Mouse (Mus musculus) intestine, postnatal 0 days (tissue): ENCODE data around the gene Polr2e. TPM values are rescaled to one million over a fixed set of nuclear protein-coding genes. Genes with fewer than 3 reads are reported as not detected.

Source experiments
- ATAC-seq: fragments of 200-750 bp; cut with Nextera tagmentation; 2 replicates; pipeline ENCODE4 v1.8.0; 2017; ENCODE audit warnings: mild to moderate bottlenecking, moderate TSS enrichment, moderate library complexity
- H3K27ac ChIP-seq: fragments of 300-500 bp; sonication (generic); 2 replicates; pipeline ENCODE4 v1.5.1; 2014; ENCODE audit warnings: mild to moderate bottlenecking, low read depth, low read length, moderate library complexity
- H3K27me3 ChIP-seq: fragments of 300-500 bp; sonication (generic); replicated peaks from 2 replicates; pipeline ENCODE4 v1.6.1; 2014; ENCODE audit warnings: low read length, mixed read lengths; ENCODE audit not compliant: control insufficient read depth, insufficient read depth
- H3K36me3 ChIP-seq: fragments of 300-500 bp; sonication (generic); 2 replicates; pipeline ENCODE4 v1.6.1; 2014; ENCODE audit warnings: mild to moderate bottlenecking, moderate library complexity; ENCODE audit not compliant: control insufficient read depth, insufficient read depth
- H3K4me1 ChIP-seq: fragments of 300-500 bp; sonication (generic); replicated peaks from 2 replicates; pipeline ENCODE4 v1.6.1; 2014; ENCODE audit warnings: antibody characterized with exemption, low read length, mixed read lengths; ENCODE audit not compliant: control insufficient read depth, insufficient read depth
- H3K4me2 ChIP-seq: fragments of 300-500 bp; sonication (generic); replicated peaks from 2 replicates; pipeline ENCODE4 v1.6.1; 2014; ENCODE audit warnings: low read depth, mild to moderate bottlenecking, moderate library complexity
- H3K4me3 ChIP-seq: fragments of 300-500 bp; sonication (generic); 2 replicates; pipeline ENCODE4 v1.5.1; 2014; ENCODE audit warnings: low read depth, low read length
- H3K9ac ChIP-seq: fragments of 300-500 bp; sonication (generic); 2 replicates; pipeline ENCODE4 v1.6.1; 2014; ENCODE audit warnings: mild to moderate bottlenecking, low read depth, low read length
- H3K9me3 ChIP-seq: fragments of 300-500 bp; sonication (generic); 2 replicates; pipeline ENCODE4 v1.6.1; 2016; ENCODE audit warnings: mixed run types; ENCODE audit not compliant: control insufficient read depth
- CTCF ChIP-seq: sonication (generic); IDR thresholded peaks from 2 replicates; pipeline ENCODE4 v1.5.1; 2016; ENCODE audit warnings: low read depth, mild to moderate bottlenecking, control low read depth, antibody characterized with exemption, moderate library complexity
- WGBS: fragments of 180-500 bp; shearing (Covaris S2); extraction: QIAGEN DNeasy Blood & Tissue Kit; methylation state at CpG from one replicate; pipeline ENCODE4 v1.1.7; 2014; 5-methylcytosine and 5-hydroxymethylcytosine counted together
- polyA plus RNA-seq: library from polyadenylated mRNA; unstranded; fragments of >200 nt; fragmentation: Nextera tagmentation; extraction: Ambion mirVana; gene quantifications from 2 replicates; pipeline ENCODE4 v1.2.1, GENCODE M21; 2015

Polr2e gene
- polyA plus RNA-seq, 1 experiment from 2014 or later: 98.5 TPM

DNA sequence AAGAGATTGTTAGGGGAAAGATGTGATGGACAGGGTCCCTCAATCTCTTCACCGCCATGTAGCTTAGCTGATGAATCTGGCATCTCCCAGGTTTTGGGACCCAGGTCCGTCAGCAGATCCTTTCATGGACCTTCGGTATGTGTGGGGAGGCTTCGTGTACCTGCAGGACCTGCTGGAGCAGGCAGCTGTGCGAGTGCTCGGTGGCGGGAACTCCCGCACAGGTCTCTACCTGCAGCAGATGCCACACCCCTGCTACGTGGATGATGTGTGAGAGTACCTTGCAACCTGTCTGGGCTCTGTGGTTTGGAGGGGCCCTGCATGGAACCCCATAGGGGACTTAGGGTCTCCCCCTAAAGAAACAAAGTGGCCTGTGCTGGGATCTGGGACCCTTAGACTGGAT is 37.6 kb downstream of the Polr2e start:
- H3K4me3 ChIP-seq: no peak overlapping the region
- no peaks in the 10 kb centered on the region for H3K4me1 ChIP-seq
- H3K4me2 ChIP-seq: no peak overlapping the region
- H3K27ac ChIP-seq: no peak overlapping the region
- no peaks in the 10 kb centered on the region for H3K27me3 ChIP-seq
- no peaks in the 10 kb centered on the region for H3K9me3 ChIP-seq
- no peak for ATAC-seq
- 78% methylated on average over 9 of the region's 9 CpGs for WGBS
- no peak for TF ChIP-seq CTCF
- peaks cover 5% of the 10 kb centered on the region; the same call in 1 of the 2 replicates for H3K36me3 ChIP-seq
- H3K9ac ChIP-seq: no peak overlapping the region

DNA sequence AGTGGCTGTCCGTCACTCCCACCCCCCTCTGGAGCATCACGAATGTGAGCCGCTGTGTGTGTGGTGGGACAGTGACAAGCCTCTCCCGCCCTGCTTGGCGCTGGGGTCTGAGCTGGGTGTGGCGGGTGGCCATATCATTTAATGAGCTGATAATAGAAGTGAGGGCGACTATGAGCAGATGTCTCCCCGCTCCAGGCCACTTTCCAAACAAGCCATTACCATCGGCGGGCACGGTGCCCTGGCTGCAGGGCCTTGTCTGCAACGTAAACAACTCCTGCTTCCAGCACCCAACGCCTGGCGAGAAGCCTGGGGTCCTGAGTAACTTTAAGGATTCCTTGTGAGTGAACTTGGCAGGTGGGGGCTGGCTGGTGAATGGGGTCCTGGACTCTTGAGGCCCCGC is 41.8 kb downstream of the Polr2e start:
- H3K36me3 ChIP-seq: peaks cover 20% of the 10 kb centered on the region
- H3K9ac ChIP-seq: no peak overlapping the region
- no peak for TF ChIP-seq CTCF
- H3K27ac ChIP-seq: no peak overlapping the region
- WGBS: 21% methylated on average over 15 of the region's 15 CpGs
- no peak for ATAC-seq
- peak overlapping the region; percentile 94 for H3K4me2 ChIP-seq
- peak overlapping the region; percentile 55 for H3K4me3 ChIP-seq
- H3K4me1 ChIP-seq: no peaks in the 10 kb centered on the region
- no peaks in the 10 kb centered on the region for H3K27me3 ChIP-seq
- no peaks in the 10 kb centered on the region for H3K9me3 ChIP-seq

DNA sequence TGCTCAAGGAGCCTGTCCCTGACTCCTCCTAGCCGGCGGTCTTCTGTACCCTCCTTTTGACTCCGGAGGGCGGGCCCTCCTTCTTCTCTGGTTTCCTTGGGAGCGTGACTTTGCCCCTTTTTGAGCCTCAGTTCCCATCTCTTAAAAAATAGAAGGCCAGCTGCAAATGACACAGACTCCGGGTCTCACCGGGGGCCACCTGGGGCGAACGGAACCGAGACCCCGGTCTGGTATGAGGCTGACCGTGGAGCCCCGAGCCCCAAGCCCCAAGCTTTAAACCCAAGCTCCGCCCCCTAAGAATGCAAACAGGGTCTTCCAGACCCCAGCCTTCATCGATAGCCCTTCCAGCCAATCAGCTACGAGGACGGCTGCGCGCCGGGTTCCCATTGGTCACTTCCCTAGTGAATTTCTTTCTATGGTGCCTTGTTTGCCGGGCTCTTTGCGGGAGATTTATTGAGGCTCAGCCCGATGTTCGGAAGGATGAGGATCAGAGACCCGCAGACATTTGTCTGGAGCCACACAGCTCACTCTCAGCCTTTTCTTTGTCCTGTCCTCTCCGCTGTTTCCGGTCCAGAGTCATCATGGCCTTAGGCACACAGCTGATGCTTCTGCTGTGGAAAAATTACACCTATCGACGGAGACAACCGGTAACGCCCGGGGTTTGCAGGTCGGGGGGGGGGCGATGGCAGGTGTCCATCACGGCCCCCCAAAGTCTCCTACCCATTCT is 42.4 kb downstream of the Polr2e start:
- Histone ChIP-seq H3K4me1 (no peaks in the 10 kb centered on the region), H3K9ac (peak overlapping the region; percentile 57), H3K4me3 (peak overlapping the region; percentile 55), H3K4me2 (peak overlapping the region; percentile 94), H3K27me3 (no peaks in the 10 kb centered on the region), H3K27ac (peak overlapping the region; percentile 23; the same call in 1 of the 2 replicates), H3K9me3 (no peaks in the 10 kb centered on the region), H3K36me3 (peaks cover 26% of the 10 kb centered on the region)
- 2% methylated on average over 35 of the region's 35 CpGs for WGBS
- peak; percentile 23 for ATAC-seq
- TF ChIP-seq CTCF: no peak

DNA sequence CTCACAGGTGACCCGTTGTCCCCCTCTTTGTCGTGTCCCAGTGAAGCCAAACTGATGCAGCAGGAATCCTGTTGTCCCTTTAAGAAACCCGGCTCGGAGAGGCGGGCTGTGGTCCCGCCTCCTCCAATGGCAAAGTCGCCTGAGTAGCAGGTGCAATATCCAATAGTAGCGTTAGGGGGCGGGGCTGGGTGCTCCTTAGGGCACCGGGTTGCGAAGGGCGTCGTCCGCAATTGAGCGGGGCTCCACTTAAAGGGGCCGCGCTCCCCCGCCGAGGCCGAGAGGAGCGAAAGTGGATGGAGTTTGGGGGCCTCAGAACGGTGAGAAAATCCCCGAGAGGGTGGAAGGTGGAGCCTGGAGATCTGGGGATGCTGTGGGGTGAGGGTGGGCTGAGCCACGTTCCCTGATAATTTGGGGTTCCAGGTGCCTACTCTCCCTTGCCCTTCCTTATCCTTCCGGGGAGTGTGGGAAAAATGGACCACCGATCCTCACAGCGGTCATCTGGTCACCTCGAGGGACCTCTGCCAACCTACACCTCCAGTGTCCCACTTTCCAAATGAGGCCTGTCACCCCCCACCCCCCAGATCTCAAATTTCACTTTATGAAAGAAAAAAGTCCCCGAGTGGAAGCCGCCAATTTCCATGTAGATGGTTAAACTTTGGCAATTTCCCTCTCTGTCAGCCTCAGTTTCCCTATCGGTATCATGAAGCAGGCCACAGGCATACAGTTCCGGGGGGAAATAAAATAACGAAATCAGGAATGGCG is 43.1 kb downstream of the Polr2e start, which contains the start of gene Abca7:
Gene Abca7 (plus strand): TSS at position 223 of the 762 bp plus-strand sequence.
- H3K9me3 ChIP-seq: no peaks in the 10 kb centered on the region
- peak; percentile 33; the same call in 1 of the 2 replicates for TF ChIP-seq CTCF
- peaks cover 33% of the 10 kb centered on the region for H3K36me3 ChIP-seq
- no peaks in the 10 kb centered on the region for H3K27me3 ChIP-seq
- peak within 1 kb of the TSS; percentile 23 for H3K27ac ChIP-seq
- peak; percentile 85 for ATAC-seq
- no peaks in the 10 kb centered on the region for H3K4me1 ChIP-seq
- H3K4me3 ChIP-seq: peak within 1 kb of the TSS; percentile 55
- WGBS: under 1% methylated on average over 34 of the region's 34 CpGs
- H3K4me2 ChIP-seq: peak within 1 kb of the TSS; percentile 94
- peak within 1 kb of the TSS; percentile 57 for H3K9ac ChIP-seq

DNA sequence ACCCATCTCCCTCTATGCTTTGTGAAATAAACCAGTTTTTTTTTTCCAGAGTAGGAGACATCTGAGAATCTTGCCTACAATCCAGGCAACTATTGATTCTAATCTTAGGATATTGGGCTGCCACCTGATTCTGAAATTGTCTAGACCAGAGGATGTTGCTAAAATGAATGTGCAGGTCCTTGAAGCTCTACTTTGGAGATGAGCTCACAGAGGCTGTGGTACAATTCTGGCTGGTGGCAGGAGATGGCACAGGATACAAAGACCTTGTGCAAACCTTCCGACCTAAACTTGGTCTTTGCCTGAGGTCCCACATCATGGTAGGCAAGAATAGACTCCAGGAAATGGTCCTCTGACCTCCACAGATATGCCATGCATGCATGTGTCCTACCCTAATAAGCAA is 44.0 kb downstream of the Polr2e start:
- Histone ChIP-seq H3K4me2 (no peak overlapping the region), H3K4me3 (no peak overlapping the region), H3K36me3 (peaks cover 28% of the 10 kb centered on the region), H3K9me3 (no peaks in the 10 kb centered on the region), H3K9ac (no peak overlapping the region), H3K27me3 (no peaks in the 10 kb centered on the region), H3K4me1 (no peaks in the 10 kb centered on the region), H3K27ac (no peak overlapping the region)
- WGBS: 67% methylated on average over 1 of the region's 1 CpGs
- no peak for ATAC-seq
- TF ChIP-seq CTCF: no peak

DNA sequence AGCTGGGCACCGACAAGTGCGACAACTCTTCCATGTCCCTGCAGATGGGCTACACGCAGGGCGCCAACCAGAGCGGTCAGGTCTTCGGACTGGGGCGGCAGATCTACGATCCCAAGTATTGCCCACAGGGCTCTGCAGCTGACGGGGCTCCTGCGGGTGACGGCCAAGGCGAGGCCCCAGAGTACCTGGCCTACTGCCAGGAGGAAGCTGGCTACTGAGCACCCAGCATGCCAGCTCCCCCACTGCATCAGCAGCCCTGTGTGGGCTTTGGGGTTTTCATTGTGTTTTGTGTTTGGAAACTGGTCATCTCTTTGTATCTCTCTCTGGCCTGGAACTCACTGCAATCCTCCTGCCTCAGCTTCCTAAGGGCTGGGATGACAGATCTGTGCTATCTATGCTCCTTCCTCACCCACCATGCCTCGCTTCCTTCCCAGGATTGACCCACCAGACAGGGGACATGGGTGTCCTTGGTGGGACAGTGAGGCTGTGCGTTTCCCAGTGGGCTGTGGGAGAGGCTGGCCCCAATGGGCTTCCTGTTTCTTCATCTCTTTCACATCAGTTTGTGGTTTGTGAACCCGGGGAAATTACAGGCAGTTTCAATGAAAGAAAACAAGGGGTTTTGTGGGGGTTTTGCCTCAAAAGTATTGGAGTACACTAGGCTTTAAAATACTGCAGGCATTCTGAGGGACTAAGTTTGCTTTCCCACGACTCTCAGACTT is 45.0 kb downstream of the Polr2e start:
- no peak for ATAC-seq
- Histone ChIP-seq H3K9ac (no peak overlapping the region), H3K27me3 (no peaks in the 10 kb centered on the region), H3K4me1 (no peaks in the 10 kb centered on the region), H3K4me2 (no peak overlapping the region), H3K9me3 (no peaks in the 10 kb centered on the region), H3K36me3 (peaks cover 28% of the 10 kb centered on the region), H3K27ac (no peak overlapping the region), H3K4me3 (no peak overlapping the region)
- no peak for TF ChIP-seq CTCF
- 65% methylated on average over 16 of the region's 16 CpGs for WGBS
